In genomic region chr9:61530263-61531045, GRCm38 (mm10) we compare ENCODE assay signal across 12 mouse cellular contexts.
DNase-seq lines count a peak whose midpoint lies in the region; ATAC-seq lines count a peak whose summit lies in the region.
"Had no signal": no experiment of that assay in that cellular context is flagged by ENCODE, and none has a peak within 500 bp of the region (broad histone marks: within the 10 kb centered on the region; RNA-seq: fewer than 3 reads in every experiment).

No protein-coding gene starts in this region.

- H3K36me3 ChIP-seq in forebrain, embryonic 15.5 days, result no peaks in the 10 kb centered on the region
- H3K36me3 ChIP-seq in neural tube, embryonic 11.5 days (ENCODE audit: control insufficient read depth, insufficient read depth, low read length), result no peaks in the 10 kb centered on the region
- H3K36me3 ChIP-seq: heart, embryonic 15.5 days had no signal

- peaks cover 42% of the 10 kb centered on the region for H3K4me1 ChIP-seq in forebrain, embryonic 15.5 days
- H3K4me1 ChIP-seq in neural tube, embryonic 11.5 days (ENCODE audit: control insufficient read depth, insufficient read depth, low read length), result peaks cover 10% of the 10 kb centered on the region
- H3K4me1 ChIP-seq: heart, embryonic 15.5 days had no signal

- 8% methylated on average over 4 of the region's 4 CpGs for WGBS in forebrain, embryonic 15.5 days
- 36% methylated on average over 4 of the region's 4 CpGs for WGBS in neural tube, embryonic 11.5 days

- peak; percentile 26 to 33 for DNase-seq in layer of hippocampus, adult 18-20 months (ENCODE audit: low spot score in 2 of 2)
- DNase-seq in layer of hippocampus, adult 9-10 months (ENCODE audit: low spot score), result no peak
- peak; percentile 25 for DNase-seq in kidney, postnatal 10 days
- DNase-seq in neural tube, embryonic 11.5 days (ENCODE audit: low spot score), result peak; percentile 58
- no peak for DNase-seq in B cell, adult 2 months
- DNase-seq in ovary, postnatal 10 days (ENCODE audit: low spot score), result no peak
- no peak for DNase-seq in yolk sac, embryonic 10.5 days (ENCODE audit: low spot score)
- DNase-seq: adrenal gland, postnatal 25 days had no signal

- no peak overlapping the region for H3K4me2 ChIP-seq in forebrain, embryonic 15.5 days (replicated peaks)
- H3K4me2 ChIP-seq in neural tube, embryonic 11.5 days (ENCODE audit: low read depth), result no peak overlapping the region
- H3K4me2 ChIP-seq: heart, embryonic 15.5 days had no signal

- peak; percentile 84 for ATAC-seq in forebrain, embryonic 15.5 days (replicated peaks)
- ATAC-seq in neural tube, embryonic 11.5 days (ENCODE audit: insufficient read depth, low FRiP score, low TSS enrichment), result 0 out of 2 replicates have a peak, but pooled peaks have one; percentile 35

- no peaks in the 10 kb centered on the region for H3K9me3 ChIP-seq in forebrain, embryonic 15.5 days
- H3K9me3 ChIP-seq in neural tube, embryonic 11.5 days (ENCODE audit: control insufficient read depth, low read length), result no peaks in the 10 kb centered on the region
- H3K9me3 ChIP-seq: heart, embryonic 15.5 days had no signal

- peak overlapping the region; percentile 35 for H3K27ac ChIP-seq in forebrain, embryonic 15.5 days (replicated peaks)
- no peak overlapping the region for H3K27ac ChIP-seq in neural tube, embryonic 11.5 days (ENCODE audit: low read depth, low read length)
- H3K27ac ChIP-seq: heart, embryonic 15.5 days; macrophage had no signal

- no peak overlapping the region for H3K4me3 ChIP-seq in forebrain, embryonic 15.5 days
- H3K4me3 ChIP-seq in neural tube, embryonic 11.5 days (ENCODE audit: low read depth, low read length), result no peak overlapping the region
- H3K4me3 ChIP-seq: heart, embryonic 15.5 days had no signal

- no peak overlapping the region for H3K9ac ChIP-seq in forebrain, embryonic 15.5 days (replicated peaks)
- H3K9ac ChIP-seq in neural tube, embryonic 11.5 days (ENCODE audit: low read length), result no peak overlapping the region
- H3K9ac ChIP-seq: heart, embryonic 15.5 days had no signal

- H3K27me3 ChIP-seq in forebrain, embryonic 15.5 days, result no peaks in the 10 kb centered on the region
- no peaks in the 10 kb centered on the region for H3K27me3 ChIP-seq in neural tube, embryonic 11.5 days (ENCODE audit: control insufficient read depth, insufficient read depth, low read length)
- H3K27me3 ChIP-seq: CH12.LX had no signal

Comparison
In these comparisons a context has a peak if more than half of its experiments do, and no peak if none do; other contexts are left out.
1. DNase-seq: peak in layer of hippocampus, adult 18-20 months (2 of 2), kidney, postnatal 10 days (single experiment) and neural tube, embryonic 11.5 days (single experiment); none in layer of hippocampus, adult 9-10 months (single experiment), B cell, adult 2 months (0 of 2), ovary, postnatal 10 days (single experiment) and yolk sac, embryonic 10.5 days (single experiment).